Mouse (Mus musculus): ENCODE data around the gene Ctnnb1.

DNA sequence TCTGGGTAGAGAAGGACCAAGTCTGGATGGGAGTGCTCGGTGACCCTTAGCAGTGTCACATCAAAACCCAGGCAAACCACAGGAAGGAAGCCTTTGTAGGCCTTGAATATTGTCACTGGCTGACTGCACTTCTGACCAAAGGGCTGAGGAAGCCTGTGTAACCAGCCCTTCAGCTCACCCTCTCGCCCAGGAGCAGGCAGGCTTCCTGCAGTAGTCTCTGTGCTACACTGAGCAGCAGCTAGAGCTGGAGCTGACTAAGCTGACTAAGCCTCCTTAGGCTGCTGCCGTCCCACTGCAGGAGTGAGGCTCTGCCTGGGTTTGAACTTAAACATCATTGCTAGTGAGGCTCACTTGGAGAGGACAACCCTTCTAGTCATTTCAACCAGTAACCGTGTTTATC is 31.6 kb downstream of the Ctnnb1 start:
- TF ChIP-seq CTCF (IDR thresholded peaks at IDR 0.05; ENCODE audit: control insufficient read depth, insufficient read depth, low read length): no peak
- TF ChIP-seq POLR2A (IDR thresholded peaks at IDR 0.05; ENCODE audit: borderline replicate concordance, control insufficient read depth, low read depth, low read length): no peak
